Mouse (Mus musculus) hindbrain, embryonic 14.5 days (tissue): Measurements from ENCODE around the gene Tmem116. TPM values are rescaled to one million over a fixed set of nuclear protein-coding genes. Genes with fewer than 3 reads are reported as not detected.

Experiments
- ATAC-seq: fragments of 200-750 bp; cut with Nextera tagmentation; 2 replicates; pipeline ENCODE4 v1.8.0; 2017; ENCODE audit warnings: moderate number of reproducible peaks, mild to moderate bottlenecking, moderate TSS enrichment, moderate library complexity; ENCODE audit not compliant: low FRiP score
- DNase-seq: peaks from one replicate; pipeline ENCODE4 v3.0.0-alpha.2; 2015; ENCODE audit warnings: low spot score
- H3K27ac ChIP-seq: fragments of 300-500 bp; sonication (generic); 2 replicates; pipeline ENCODE4 v1.5.1; 2014; ENCODE audit warnings: mild to moderate bottlenecking, moderate library complexity
- H3K27me3 ChIP-seq: fragments of 300-500 bp; sonication (generic); 2 replicates; pipeline ENCODE4 v1.6.1; 2014; ENCODE audit warnings: mild to moderate bottlenecking, low read length, mixed read lengths; ENCODE audit not compliant: control insufficient read depth, insufficient read depth
- H3K36me3 ChIP-seq: fragments of 300-500 bp; sonication (generic); replicated peaks from 2 replicates; pipeline ENCODE4 v1.6.1; 2014; ENCODE audit not compliant: control insufficient read depth, insufficient read depth
- H3K4me1 ChIP-seq: fragments of 300-500 bp; sonication (generic); replicated peaks from 2 replicates; pipeline ENCODE4 v1.6.1; 2014; ENCODE audit warnings: antibody characterized with exemption, low read length, mixed read lengths; ENCODE audit not compliant: control insufficient read depth, insufficient read depth
- H3K4me2 ChIP-seq: fragments of 300-500 bp; sonication (generic); replicated peaks from 2 replicates; pipeline ENCODE4 v1.6.1; 2014; ENCODE audit warnings: mild to moderate bottlenecking, moderate library complexity
- H3K4me3 ChIP-seq: fragments of 300-500 bp; sonication (generic); replicated peaks from 2 replicates; pipeline ENCODE4 v1.5.1; 2014; ENCODE audit warnings: mild to moderate bottlenecking, low read length
- H3K9ac ChIP-seq: fragments of 300-500 bp; sonication (generic); 2 replicates; pipeline ENCODE4 v1.6.1; 2014
- H3K9me3 ChIP-seq: fragments of 300-500 bp; sonication (generic); 2 replicates; pipeline ENCODE4 v1.6.1; 2016; ENCODE audit warnings: low read length; ENCODE audit not compliant: control insufficient read depth
- WGBS: fragments of 180-500 bp; shearing (Covaris S2); extraction: QIAGEN DNeasy Blood & Tissue Kit; methylation state at CpG from one replicate; pipeline ENCODE4 v1.1.7; 2014; 5-methylcytosine and 5-hydroxymethylcytosine counted together
- polyA plus RNA-seq: library from polyadenylated mRNA; unstranded; fragments of >200 nt; fragmentation: Nextera tagmentation; extraction: Ambion mirVana; gene quantifications from 2 replicates; pipeline ENCODE4 v1.2.1, GENCODE M21; 2014

The Tmem116 gene
- polyA plus RNA-seq, 1 experiment from 2014 or later, result 1.9 TPM

GRCm38 (mm10) chr5:121566035-121566681, 114.5 kb downstream of the Tmem116 start:
- Histone ChIP-seq H3K27ac (no peak overlapping the region), H3K27me3 (no peaks in the 10 kb centered on the region), H3K4me2 (no peak overlapping the region), H3K9me3 (no peaks in the 10 kb centered on the region), H3K4me3 (no peak overlapping the region), H3K4me1 (no peaks in the 10 kb centered on the region), H3K9ac (no peak overlapping the region), H3K36me3 (peaks cover 26% of the 10 kb centered on the region)
- ATAC-seq (no peak), DNase-seq (no peak)
- 93% methylated on average over 16 of the region's 16 CpGs for WGBS

GRCm38 (mm10) chr5:121569881-121570420, 118.3 kb downstream of the Tmem116 start:
- H3K4me1 ChIP-seq, result no peaks in the 10 kb centered on the region
- H3K4me3 ChIP-seq, result no peak overlapping the region
- DNase-seq (no peak), ATAC-seq (no peak)
- H3K27ac ChIP-seq, result no peak overlapping the region
- peaks cover 49% of the 10 kb centered on the region for H3K36me3 ChIP-seq
- H3K9me3 ChIP-seq, result no peaks in the 10 kb centered on the region
- WGBS, result 79% methylated on average over 8 of the region's 9 CpGs
- H3K9ac ChIP-seq, result no peak overlapping the region
- no peak overlapping the region for H3K4me2 ChIP-seq
- H3K27me3 ChIP-seq, result no peaks in the 10 kb centered on the region

- no peak for ATAC-seq
- Histone ChIP-seq H3K27me3 (no peaks in the 10 kb centered on the region), H3K9me3 (no peaks in the 10 kb centered on the region), H3K4me3 (no peak overlapping the region), H3K4me2 (no peak overlapping the region), H3K9ac (no peak overlapping the region), H3K27ac (no peak overlapping the region), H3K4me1 (no peaks in the 10 kb centered on the region), H3K36me3 (peaks cover 54% of the 10 kb centered on the region)
- WGBS, result 82% methylated on average over 1 of the region's 1 CpGs
- DNase-seq, result no peak
These were observed 119.1 kb downstream of the Tmem116 start for GRCm38 (mm10) chr5:121570787-121571186.

Other genes with a start within 250 kb of the Tmem116 start
- gene Rpl6, start 247.4 kb upstream of the Tmem116 start, polyA plus RNA-seq, result 377 and 422 TPM in 2 replicates
- gene Hectd4, start 231.7 kb upstream of the Tmem116 start, polyA plus RNA-seq, result 34.1 and 37.2 TPM in 2 replicates
- gene Trafd1, start 66.3 kb upstream of the Tmem116 start, polyA plus RNA-seq, result 118 and 120 TPM in 2 replicates
- gene Naa25, start 54.0 kb upstream of the Tmem116 start, polyA plus RNA-seq, result 55.3 and 63.6 TPM in 2 replicates
- 146 and 147 TPM in 2 replicates for gene Erp29, start 613 bp downstream of the Tmem116 start, polyA plus RNA-seq
- gene Adam1b, start 51.5 kb downstream of the Tmem116 start, polyA plus RNA-seq, result not detected in 2 replicates
- 4.4 and 5.0 TPM in 2 replicates for gene Adam1a, start 93.6 kb downstream of the Tmem116 start, polyA plus RNA-seq
- not detected in 2 replicates for gene Gm42878, start 93.6 kb downstream of the Tmem116 start, polyA plus RNA-seq
- 58.9 and 66.6 TPM in 2 replicates for gene Mapkapk5, start 94.0 kb downstream of the Tmem116 start, polyA plus RNA-seq
- 54.5 and 58.7 TPM in 2 replicates for gene Aldh2, start 141.9 kb downstream of the Tmem116 start, polyA plus RNA-seq
- gene Acad12, start 167.0 kb downstream of the Tmem116 start, polyA plus RNA-seq, result 1.2 and 1.5 TPM in 2 replicates
- gene Acad10, start 208.6 kb downstream of the Tmem116 start, polyA plus RNA-seq, result 1.7 and 2.2 TPM in 2 replicates
- gene Brap, start 208.7 kb downstream of the Tmem116 start, polyA plus RNA-seq, result 41.5 and 47.3 TPM in 2 replicates